Comparison of ENCODE assay signal across 25 mouse cellular contexts in the genomic region with DNA sequence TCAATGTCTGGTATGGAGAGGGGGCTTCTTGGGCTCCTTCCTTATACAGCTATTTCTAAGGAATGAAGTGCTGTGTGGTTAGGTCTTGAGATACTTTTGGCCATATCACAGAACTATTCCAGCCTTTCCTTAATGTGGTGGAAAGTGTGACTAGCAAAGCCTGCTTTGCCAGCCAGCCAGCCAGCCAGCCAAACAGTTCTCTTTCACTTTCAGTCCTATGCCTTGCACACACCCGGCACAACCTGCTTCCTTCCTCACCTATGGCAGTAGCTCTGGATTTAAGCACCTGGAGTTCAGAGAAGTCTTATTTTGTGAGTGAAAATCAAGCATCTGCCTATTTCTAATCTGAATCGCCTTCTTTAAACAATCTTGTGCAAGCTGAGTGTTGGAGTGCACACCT. TPM values are rescaled to one million over a fixed set of nuclear protein-coding genes. Genes with fewer than 3 reads are reported as not detected.
A peak's percentile ranks its signal among the peaks of the same experiment; 100 is the strongest.
DNase-seq lines count a peak whose midpoint lies in the region; ATAC-seq and TF ChIP-seq lines count a peak whose summit lies in the region.
"Had no signal": no experiment of that assay in that cellular context is flagged by ENCODE, and none has a peak within 500 bp of the region (broad histone marks: within the 10 kb centered on the region; RNA-seq: fewer than 3 reads in every experiment).

No protein-coding gene starts in this region.

- ATAC-seq in heart, embryonic 11.5 days (replicated peaks; ENCODE audit: insufficient number of reproducible peaks, low FRiP score, low TSS enrichment) = no peak
- no peak for ATAC-seq in lung, embryonic 16.5 days (ENCODE audit: low read depth)
- ATAC-seq in stomach, embryonic 16.5 days (ENCODE audit: insufficient read depth, low FRiP score) = no peak
- ATAC-seq: forebrain, embryonic 15.5 days; hindbrain, embryonic 16.5 days; midbrain, embryonic 15.5 days had no signal

- no peak overlapping the region for H3K9ac ChIP-seq in heart, embryonic 11.5 days (ENCODE audit: low read depth, low read length)
- H3K9ac ChIP-seq in lung, embryonic 16.5 days (ENCODE audit: low read length) = no peak overlapping the region
- H3K9ac ChIP-seq in stomach, embryonic 16.5 days (ENCODE audit: low read length) = no peak overlapping the region
- H3K9ac ChIP-seq: forebrain, embryonic 15.5 days; limb, embryonic 15.5 days; liver, embryonic 15.5 days; midbrain, embryonic 15.5 days; neural tube, embryonic 15.5 days; stomach, embryonic 15.5 days had no signal

- H3K4me3 ChIP-seq in heart, embryonic 11.5 days (ENCODE audit: low read depth, low read length) = no peak overlapping the region
- no peak overlapping the region for H3K4me3 ChIP-seq in lung, embryonic 16.5 days (ENCODE audit: low read length)
- H3K4me3 ChIP-seq in stomach, embryonic 16.5 days (replicated peaks; ENCODE audit: low read length) = no peak overlapping the region
- no peak overlapping the region for H3K4me3 ChIP-seq in layer of hippocampus, adult 2 months
- H3K4me3 ChIP-seq: forebrain, embryonic 15.5 days; limb, embryonic 15.5 days; liver, embryonic 15.5 days; midbrain, embryonic 15.5 days; neural tube, embryonic 15.5 days; stomach, embryonic 15.5 days had no signal

- 69% methylated on average over 2 of the region's 2 CpGs for WGBS in heart, embryonic 11.5 days (ENCODE audit: insufficient replicate concordance)
- 59% methylated on average over 2 of the region's 2 CpGs for WGBS in lung, embryonic 16.5 days
- WGBS in stomach, embryonic 16.5 days = 74% methylated on average over 2 of the region's 2 CpGs

- no peaks in the 10 kb centered on the region for H3K9me3 ChIP-seq in heart, embryonic 11.5 days (replicated peaks; ENCODE audit: control insufficient read depth, low read length)
- no peaks in the 10 kb centered on the region for H3K9me3 ChIP-seq in lung, embryonic 16.5 days (ENCODE audit: control insufficient read depth, low read length)
- no peaks in the 10 kb centered on the region for H3K9me3 ChIP-seq in stomach, embryonic 16.5 days (replicated peaks; ENCODE audit: control insufficient read depth, low read length)
- H3K9me3 ChIP-seq: forebrain, embryonic 15.5 days; limb, embryonic 15.5 days; liver, embryonic 15.5 days; midbrain, embryonic 15.5 days; neural tube, embryonic 15.5 days; stomach, embryonic 15.5 days had no signal

- no peak overlapping the region for H3K4me2 ChIP-seq in heart, embryonic 11.5 days
- no peak overlapping the region for H3K4me2 ChIP-seq in lung, embryonic 16.5 days (ENCODE audit: low read depth, low read length)
- no peak overlapping the region for H3K4me2 ChIP-seq in stomach, embryonic 16.5 days (ENCODE audit: low read depth, low read length)
- H3K4me2 ChIP-seq: forebrain, embryonic 15.5 days; limb, embryonic 15.5 days; liver, embryonic 15.5 days; midbrain, embryonic 15.5 days; neural tube, embryonic 15.5 days; stomach, embryonic 15.5 days had no signal

- DNase-seq in heart, adult 11 months = peak; percentile 61
- no peak for DNase-seq in lung, postnatal 4 days
- peak; percentile 59 for DNase-seq in NIH3T3 (ENCODE audit: low read depth)
- no peak for DNase-seq in layer of hippocampus, adult 2 months (ENCODE audit: low spot score in 2 of 2)
- no peak for DNase-seq in spleen, postnatal 4 days (ENCODE audit: low spot score in 2 of 2)
- DNase-seq: adrenal gland, postnatal 10 days; cerebellum, adult 11 months; cerebellum, postnatal 14 days; embryo, embryonic 11 days; gastrocnemius, postnatal 14 days; heart, postnatal 36 days; kidney, adult 18-20 months; kidney, postnatal 14 days; right cerebral cortex, postnatal 14 days; thymus, postnatal 14 days had no signal

- no peak overlapping the region for H3K27ac ChIP-seq in heart, embryonic 11.5 days (ENCODE audit: low read depth, low read length)
- peak overlapping the region; percentile 88; the same call in 1 of the 2 replicates for H3K27ac ChIP-seq in lung, embryonic 16.5 days (ENCODE audit: low read length)
- 0 out of 2 replicates have a peak overlapping the region, but pooled peaks have one; percentile 22 for H3K27ac ChIP-seq in stomach, embryonic 16.5 days (ENCODE audit: low read length)
- H3K27ac ChIP-seq in layer of hippocampus, adult 2 months = no peak overlapping the region
- H3K27ac ChIP-seq: forebrain, embryonic 15.5 days; liver, embryonic 15.5 days; midbrain, embryonic 15.5 days had no signal

- no peaks in the 10 kb centered on the region for H3K4me1 ChIP-seq in heart, embryonic 11.5 days (ENCODE audit: control insufficient read depth, insufficient read depth, low read length)
- peaks cover 14% of the 10 kb centered on the region for H3K4me1 ChIP-seq in lung, embryonic 16.5 days (replicated peaks; ENCODE audit: control insufficient read depth, insufficient read depth, low read length)
- H3K4me1 ChIP-seq in stomach, embryonic 16.5 days (ENCODE audit: control insufficient read depth, insufficient read depth, low read length) = peaks cover 15% of the 10 kb centered on the region
- H3K4me1 ChIP-seq: liver, embryonic 15.5 days had no signal

- no peaks in the 10 kb centered on the region for H3K27me3 ChIP-seq in heart, embryonic 11.5 days (ENCODE audit: control insufficient read depth, insufficient read depth, low read length)
- H3K27me3 ChIP-seq in lung, embryonic 16.5 days (ENCODE audit: control insufficient read depth, insufficient read depth, low read depth, low read length) = no peaks in the 10 kb centered on the region
- H3K27me3 ChIP-seq in stomach, embryonic 16.5 days (ENCODE audit: control insufficient read depth, insufficient read depth, low read length) = no peaks in the 10 kb centered on the region
- H3K27me3 ChIP-seq: forebrain, embryonic 15.5 days; limb, embryonic 15.5 days; midbrain, embryonic 15.5 days; neural tube, embryonic 15.5 days; stomach, embryonic 15.5 days had no signal

- TF ChIP-seq CTCF in layer of hippocampus, adult 2 months (conservative IDR thresholded peaks at IDR 0.05) = no peak

- H3K36me3 ChIP-seq in heart, embryonic 11.5 days (ENCODE audit: control insufficient read depth, insufficient read depth, low read length) = no peaks in the 10 kb centered on the region
- H3K36me3 ChIP-seq in lung, embryonic 16.5 days (ENCODE audit: control insufficient read depth, insufficient read depth, low read length) = no peaks in the 10 kb centered on the region
- no peaks in the 10 kb centered on the region for H3K36me3 ChIP-seq in stomach, embryonic 16.5 days (ENCODE audit: control insufficient read depth, insufficient read depth, low read length)
- H3K36me3 ChIP-seq: forebrain, embryonic 15.5 days; limb, embryonic 15.5 days; liver, embryonic 15.5 days; midbrain, embryonic 15.5 days; neural tube, embryonic 15.5 days; stomach, embryonic 15.5 days had no signal

RNA-seq across cellular contexts. Expression of a gene that starts 20.9 kb away (rescaled TPM):
- 2.2 and 2.3 TPM in 2 replicates for polyA plus RNA-seq in heart, embryonic 11.5 days (2014; fragmentation: Nextera tagmentation; extraction: Ambion mirVana)
- polyA plus RNA-seq in lung, embryonic 16.5 days (2015; fragmentation: Nextera tagmentation; extraction: Ambion mirVana) = 7.4 and 8.0 TPM in 2 replicates
- polyA plus RNA-seq in stomach, embryonic 16.5 days (2015; fragmentation: Nextera tagmentation; extraction: Ambion mirVana) = 4.1 and 4.4 TPM in 2 replicates
- total RNA-seq in layer of hippocampus, adult 2 months (2021) = 10 to 100 TPM; 35.2 to 37.9 TPM

RNA-seq across cellular contexts. Expression of a gene that starts 23.8 kb away (rescaled TPM):
- polyA plus RNA-seq in heart, embryonic 11.5 days (2014; fragmentation: Nextera tagmentation; extraction: Ambion mirVana) = 0.32 and 0.49 TPM in 2 replicates
- 12.4 and 14.6 TPM in 2 replicates for polyA plus RNA-seq in lung, embryonic 16.5 days (2015; fragmentation: Nextera tagmentation; extraction: Ambion mirVana)
- 14.5 and 18.6 TPM in 2 replicates for polyA plus RNA-seq in stomach, embryonic 16.5 days (2015; fragmentation: Nextera tagmentation; extraction: Ambion mirVana)
- under 1 TPM in 1 of 2 experiments, not detected in 1; 0.08 TPM for total RNA-seq in layer of hippocampus, adult 2 months (2021)
- total RNA-seq: gastrocnemius, postnatal 14 days had no signal

Comparison
In these comparisons a context has a peak if more than half of its experiments do, and no peak if none do; other contexts are left out.
1. DNase-seq: peak in heart, adult 11 months (single experiment) and NIH3T3 (single experiment); none in lung, postnatal 4 days (0 of 2), layer of hippocampus, adult 2 months (0 of 2) and spleen, postnatal 4 days (0 of 2).
2. H3K27ac ChIP-seq: peak in lung, embryonic 16.5 days (single experiment) and stomach, embryonic 16.5 days (single experiment); none in heart, embryonic 11.5 days (single experiment) and layer of hippocampus, adult 2 months (single experiment).